Comparison of ENCODE assay signal across 23 mouse cellular contexts in the genomic region with DNA sequence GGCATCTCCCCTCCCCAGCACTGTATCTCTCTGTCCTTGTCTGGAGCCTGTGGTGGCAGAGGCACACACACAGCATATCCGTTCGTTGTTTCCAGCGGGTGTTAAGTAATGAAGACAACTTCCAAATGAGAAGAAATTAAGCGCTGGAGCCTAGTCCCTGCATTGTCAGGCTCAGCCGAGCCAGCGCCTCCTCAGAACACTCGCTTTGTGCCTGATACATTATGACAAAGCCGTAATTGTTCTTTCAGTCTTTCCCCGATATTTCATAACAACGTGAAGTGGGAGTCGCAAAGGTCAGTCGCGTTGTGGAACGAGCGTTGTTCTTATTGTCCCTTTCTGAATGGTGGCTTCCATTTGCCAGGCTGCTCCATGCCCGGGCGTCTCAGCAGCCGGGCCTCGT. TPM values are rescaled to one million over a fixed set of nuclear protein-coding genes. Genes with fewer than 3 reads are reported as not detected.
A peak's percentile ranks its signal among the peaks of the same experiment; 100 is the strongest.
DNase-seq lines count a peak whose midpoint lies in the region; ATAC-seq and TF ChIP-seq lines count a peak whose summit lies in the region.
"Had no signal": no experiment of that assay in that cellular context is flagged by ENCODE, and none has a peak within 500 bp of the region (broad histone marks: within the 10 kb centered on the region; RNA-seq: fewer than 3 reads in every experiment).

No protein-coding gene starts in this region.

- no peak for ATAC-seq in hindbrain, embryonic 11.5 days (ENCODE audit: low FRiP score)
- no peak for ATAC-seq in hindbrain, embryonic 13.5 days (ENCODE audit: low FRiP score)
- ATAC-seq in midbrain, postnatal 0 days (ENCODE audit: low FRiP score) = no peak
- ATAC-seq: activated CD4-positive, CD25-positive, alpha-beta regulatory T cell, adult 4 months had no signal

- DNase-seq in cerebellum, adult 11-12 months = peak; percentile 5
- DNase-seq in cerebellum, adult 11 months = no peak
- peak; percentile 8 for DNase-seq in hindbrain, embryonic 11.5 days (ENCODE audit: low spot score)
- peak; percentile 23 for DNase-seq in midbrain, postnatal 0 days (ENCODE audit: low spot score)
- no peak for DNase-seq in midbrain, embryonic 10.5 days (ENCODE audit: low spot score)
- DNase-seq in retina, postnatal 1 day = peak; percentile 72
- DNase-seq in adrenal gland, adult 8-10 months = no peak
- DNase-seq: adrenal gland, postnatal 14 days; gastrocnemius, postnatal 14 days; heart, postnatal 4 days; kidney, adult 18-20 months; liver, embryonic 13.5 days; lung, embryonic 14.5 days; thymus, postnatal 14 days had no signal

- WGBS in hindbrain, embryonic 11.5 days = 76% methylated on average over 19 of the region's 19 CpGs
- WGBS in hindbrain, embryonic 13.5 days = 58% methylated on average over 19 of the region's 19 CpGs
- WGBS in midbrain, postnatal 0 days = 64% methylated on average over 19 of the region's 19 CpGs
- WGBS in midbrain, embryonic 10.5 days = 90% methylated on average over 19 of the region's 19 CpGs

- H3K4me2 ChIP-seq in hindbrain, embryonic 11.5 days (replicated peaks; ENCODE audit: low read depth, low read length) = no peak overlapping the region
- H3K4me2 ChIP-seq in hindbrain, embryonic 13.5 days = no peak overlapping the region
- no peak overlapping the region for H3K4me2 ChIP-seq in midbrain, postnatal 0 days (ENCODE audit: low read depth, low read length, poor library complexity, severe bottlenecking)
- H3K4me2 ChIP-seq: embryonic facial prominence, embryonic 13.5 days; heart, embryonic 15.5 days; limb, embryonic 13.5 days; liver, embryonic 13.5 days; lung, embryonic 14.5 days; midbrain, embryonic 11.5 days; neural tube, embryonic 15.5 days had no signal

- no peaks in the 10 kb centered on the region for H3K9me3 ChIP-seq in hindbrain, embryonic 11.5 days (ENCODE audit: control insufficient read depth, low read length)
- H3K9me3 ChIP-seq in hindbrain, embryonic 13.5 days = no peaks in the 10 kb centered on the region
- no peaks in the 10 kb centered on the region for H3K9me3 ChIP-seq in midbrain, postnatal 0 days (ENCODE audit: low read length)
- H3K9me3 ChIP-seq in midbrain, embryonic 10.5 days (replicated peaks) = no peaks in the 10 kb centered on the region
- H3K9me3 ChIP-seq: embryonic facial prominence, embryonic 13.5 days; heart, embryonic 15.5 days; limb, embryonic 13.5 days; liver, embryonic 13.5 days; neural tube, embryonic 15.5 days had no signal

- no peak overlapping the region for H3K4me3 ChIP-seq in hindbrain, embryonic 11.5 days (ENCODE audit: low read depth, low read length)
- no peak overlapping the region for H3K4me3 ChIP-seq in hindbrain, embryonic 13.5 days
- no peak overlapping the region for H3K4me3 ChIP-seq in midbrain, postnatal 0 days (ENCODE audit: low read depth, low read length)
- H3K4me3 ChIP-seq in midbrain, embryonic 10.5 days = no peak overlapping the region
- H3K4me3 ChIP-seq: embryonic facial prominence, embryonic 13.5 days; heart, adult 2 months; heart, embryonic 15.5 days; limb, embryonic 13.5 days; liver, embryonic 13.5 days; neural tube, embryonic 15.5 days had no signal

- H3K9ac ChIP-seq in hindbrain, embryonic 11.5 days (ENCODE audit: low read depth, low read length) = no peak overlapping the region
- no peak overlapping the region for H3K9ac ChIP-seq in hindbrain, embryonic 13.5 days
- H3K9ac ChIP-seq in midbrain, postnatal 0 days (replicated peaks; ENCODE audit: low read length, poor library complexity, severe bottlenecking) = no peak overlapping the region
- H3K9ac ChIP-seq: embryonic facial prominence, embryonic 13.5 days; heart, embryonic 15.5 days; limb, embryonic 13.5 days; liver, embryonic 13.5 days; lung, embryonic 14.5 days; neural tube, embryonic 15.5 days had no signal

- no peak overlapping the region for H3K27ac ChIP-seq in hindbrain, embryonic 11.5 days (ENCODE audit: low read depth, low read length)
- no peak overlapping the region for H3K27ac ChIP-seq in hindbrain, embryonic 13.5 days
- no peak overlapping the region for H3K27ac ChIP-seq in midbrain, postnatal 0 days (ENCODE audit: low read depth, low read length)
- no peak overlapping the region for H3K27ac ChIP-seq in midbrain, embryonic 10.5 days (replicated peaks)
- H3K27ac ChIP-seq: embryonic facial prominence, embryonic 13.5 days; heart, adult 2 months; heart, embryonic 15.5 days; kidney, postnatal 0 days; limb, embryonic 13.5 days; liver, embryonic 13.5 days; neural tube, embryonic 15.5 days had no signal

- no peaks in the 10 kb centered on the region for H3K27me3 ChIP-seq in hindbrain, embryonic 11.5 days (ENCODE audit: control insufficient read depth, insufficient read depth, low read length)
- 0 out of 2 replicates have a peak, but pooled peaks cover 12% of the 10 kb centered on the region for H3K27me3 ChIP-seq in hindbrain, embryonic 13.5 days
- H3K27me3 ChIP-seq in midbrain, postnatal 0 days (ENCODE audit: insufficient read depth, low read length) = no peaks in the 10 kb centered on the region
- H3K27me3 ChIP-seq in midbrain, embryonic 10.5 days (ENCODE audit: low read depth, poor library complexity, severe bottlenecking) = no peaks in the 10 kb centered on the region
- H3K27me3 ChIP-seq: liver, embryonic 13.5 days; neural tube, embryonic 15.5 days had no signal

- H3K4me1 ChIP-seq in hindbrain, embryonic 11.5 days (replicated peaks; ENCODE audit: control insufficient read depth, insufficient read depth, low read length) = no peaks in the 10 kb centered on the region
- peaks cover 43% of the 10 kb centered on the region for H3K4me1 ChIP-seq in hindbrain, embryonic 13.5 days (replicated peaks)
- peaks cover 4% of the 10 kb centered on the region; the same call in 1 of the 2 replicates for H3K4me1 ChIP-seq in midbrain, postnatal 0 days (ENCODE audit: insufficient read depth, low read length)
- peaks cover 17% of the 10 kb centered on the region for H3K4me1 ChIP-seq in midbrain, embryonic 10.5 days
- H3K4me1 ChIP-seq: limb, embryonic 13.5 days; liver, embryonic 13.5 days had no signal

- no peaks in the 10 kb centered on the region for H3K36me3 ChIP-seq in hindbrain, embryonic 11.5 days (ENCODE audit: control insufficient read depth, insufficient read depth, low read length)
- peaks cover 6% of the 10 kb centered on the region; the same call in 1 of the 2 replicates for H3K36me3 ChIP-seq in hindbrain, embryonic 13.5 days
- peaks cover 13% of the 10 kb centered on the region; the same call in 1 of the 2 replicates for H3K36me3 ChIP-seq in midbrain, postnatal 0 days (ENCODE audit: insufficient read depth, low read length)
- peaks cover 5% of the 10 kb centered on the region; the same call in 1 of the 2 replicates for H3K36me3 ChIP-seq in midbrain, embryonic 10.5 days
- H3K36me3 ChIP-seq: embryonic facial prominence, embryonic 13.5 days; heart, embryonic 15.5 days; limb, embryonic 13.5 days; liver, embryonic 13.5 days; neural tube, embryonic 15.5 days had no signal

- no peak for TF ChIP-seq CTCF in midbrain, postnatal 0 days (IDR thresholded peaks at IDR 0.05)

RNA-seq across cellular contexts. Expression of gene Ephb1, which starts 13.7 kb away (rescaled TPM):
- polyA plus RNA-seq in hindbrain, embryonic 11.5 days (2014; fragmentation: Nextera tagmentation; extraction: Ambion mirVana) = 16.5 and 18.3 TPM in 2 replicates
- 45.4 and 51.9 TPM in 2 replicates for polyA plus RNA-seq in hindbrain, embryonic 13.5 days (2015; fragmentation: Nextera tagmentation; extraction: Ambion mirVana)
- total RNA-seq in midbrain, postnatal 0 days (2014; rRNA removed) = 85.9 and 99.8 TPM in 2 replicates
- polyA plus RNA-seq in midbrain, postnatal 0 days (2015; fragmentation: Nextera tagmentation; extraction: Ambion mirVana) = 67.7 and 69.4 TPM in 2 replicates
- polyA plus RNA-seq in midbrain, embryonic 10.5 days (2016; fragmentation: Nextera tagmentation; extraction: Ambion mirVana) = 9.5 and 14.7 TPM in 2 replicates
- total RNA-seq in adrenal gland, adult 8-10 months (2022) = 1 to 10 TPM; 1.2 to 3.1 (median 2.0) TPM
- polyA plus RNA-seq: activated CD4-positive, CD25-positive, alpha-beta regulatory T cell, adult 4 months had no signal

Comparison
In these comparisons a context has a peak if more than half of its experiments do, and no peak if none do; other contexts are left out.
1. DNase-seq: peak in cerebellum, adult 11-12 months (single experiment), hindbrain, embryonic 11.5 days (single experiment), midbrain, postnatal 0 days (single experiment) and retina, postnatal 1 day (single experiment); none in cerebellum, adult 11 months (single experiment), midbrain, embryonic 10.5 days (single experiment) and adrenal gland, adult 8-10 months (single experiment).